Mouse (Mus musculus) cortical plate, adult 2 months (tissue): ENCODE results near the gene Eif2b3.

Experiments used
- CTCF ChIP-seq: fragments of 200-500 bp; IDR thresholded peaks from 2 replicates; pipeline ENCODE4 v1.5.1; 2011; ENCODE audit warnings: mild to moderate bottlenecking, control low read depth, low read length; ENCODE audit not compliant: insufficient read depth; ENCODE audit errors: extremely low read depth
- POLR2A ChIP-seq: fragments of 200-500 bp; IDR thresholded peaks from 2 replicates; pipeline ENCODE4 v1.6.1; 2011; ENCODE audit warnings: mild to moderate bottlenecking, low read length, control low read depth; ENCODE audit not compliant: insufficient read depth; ENCODE audit errors: extremely low read depth

DNA sequence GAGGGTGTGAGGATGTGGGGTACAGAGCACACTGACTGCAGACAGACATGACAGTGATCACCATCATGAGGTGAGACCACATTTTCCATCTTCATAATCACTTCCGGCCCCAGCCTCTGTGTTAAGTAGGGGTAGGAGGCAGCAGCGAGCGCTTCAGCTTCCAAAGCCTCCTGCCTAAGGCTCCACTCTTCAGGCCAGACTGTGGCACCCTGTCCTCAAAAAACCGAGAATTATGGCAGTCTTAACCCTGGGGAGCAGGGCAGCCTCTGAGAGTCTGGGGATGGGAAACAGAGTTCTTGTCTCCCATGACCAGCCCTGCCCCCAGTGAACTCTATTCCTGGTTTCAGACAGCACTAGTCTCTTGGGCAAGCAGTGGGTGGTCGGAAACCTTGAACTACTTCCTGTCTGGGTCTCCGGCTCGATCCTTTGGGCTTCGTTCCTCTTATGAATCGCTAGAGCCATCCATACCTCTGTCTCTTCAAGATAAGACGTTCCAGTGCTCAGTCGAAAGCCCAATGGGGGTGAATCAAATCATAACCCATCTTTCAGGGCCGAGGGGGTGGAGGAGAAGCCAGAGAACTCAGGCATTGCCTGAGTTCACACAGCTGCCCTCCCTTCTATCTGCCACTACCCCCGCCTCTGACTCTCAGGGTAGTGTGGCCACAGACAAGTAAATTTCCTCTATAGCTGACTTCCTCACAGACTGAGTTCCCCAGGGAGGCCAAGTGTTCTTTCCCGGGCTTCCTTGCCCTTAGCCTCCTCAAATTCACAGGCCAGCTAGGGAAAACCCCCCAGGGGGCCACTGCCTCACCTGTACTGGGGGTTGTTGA is 105.5 kb downstream of the Eif2b3 start:
- TF ChIP-seq POLR2A (no peak), CTCF (no peak)
